Mouse (Mus musculus) embryonic facial prominence, embryonic 12.5 days (tissue): Measurements from ENCODE around the gene Agl. TPM values are rescaled to one million over a fixed set of nuclear protein-coding genes. Genes with fewer than 3 reads are reported as not detected.

Experiments used
- ATAC-seq: fragments of 200-750 bp; cut with Nextera tagmentation; 2 replicates; pipeline ENCODE4 v1.8.0; 2017; ENCODE audit not compliant: insufficient number of reproducible peaks, insufficient read depth, low FRiP score, low TSS enrichment
- H3K27ac ChIP-seq: fragments of 300-500 bp; sonication (generic); 2 replicates; pipeline ENCODE4 v1.5.1; 2016; ENCODE audit warnings: mild to moderate bottlenecking
- H3K27me3 ChIP-seq: fragments of 300-500 bp; sonication (generic); 2 replicates; pipeline ENCODE4 v1.6.1; 2016; ENCODE audit warnings: mild to moderate bottlenecking, moderate library complexity
- H3K36me3 ChIP-seq: fragments of 300-500 bp; sonication (generic); 2 replicates; pipeline ENCODE4 v1.6.1; 2016; ENCODE audit warnings: mild to moderate bottlenecking
- H3K4me1 ChIP-seq: fragments of 300-500 bp; sonication (generic); 2 replicates; pipeline ENCODE4 v1.6.1; 2016
- H3K4me2 ChIP-seq: fragments of 300-500 bp; sonication (generic); replicated peaks from 2 replicates; pipeline ENCODE4 v1.6.1; 2016; ENCODE audit warnings: mild to moderate bottlenecking, moderate library complexity
- H3K4me3 ChIP-seq: fragments of 300-500 bp; sonication (generic); 2 replicates; pipeline ENCODE4 v1.5.1; 2016; ENCODE audit warnings: mild to moderate bottlenecking
- H3K9ac ChIP-seq: fragments of 300-500 bp; sonication (generic); 2 replicates; pipeline ENCODE4 v1.6.1; 2016; ENCODE audit warnings: mild to moderate bottlenecking, moderate library complexity
- H3K9me3 ChIP-seq: fragments of 300-500 bp; sonication (generic); 2 replicates; pipeline ENCODE4 v1.6.1; 2016; ENCODE audit warnings: mild to moderate bottlenecking, moderate library complexity
- WGBS: fragments of 180-500 bp; shearing (Covaris S2); methylation state at CpG from one replicate; pipeline ENCODE4 v1.1.7; 2016; 5-methylcytosine and 5-hydroxymethylcytosine counted together
- polyA plus RNA-seq: library from polyadenylated mRNA; unstranded; fragments of >200 nt; fragmentation: Nextera tagmentation; extraction: Ambion mirVana; gene quantifications from 2 replicates; pipeline ENCODE4 v1.2.1, GENCODE M21; 2016

The Agl gene
- 17.2 and 19.3 TPM in 2 replicates for polyA plus RNA-seq

DNA sequence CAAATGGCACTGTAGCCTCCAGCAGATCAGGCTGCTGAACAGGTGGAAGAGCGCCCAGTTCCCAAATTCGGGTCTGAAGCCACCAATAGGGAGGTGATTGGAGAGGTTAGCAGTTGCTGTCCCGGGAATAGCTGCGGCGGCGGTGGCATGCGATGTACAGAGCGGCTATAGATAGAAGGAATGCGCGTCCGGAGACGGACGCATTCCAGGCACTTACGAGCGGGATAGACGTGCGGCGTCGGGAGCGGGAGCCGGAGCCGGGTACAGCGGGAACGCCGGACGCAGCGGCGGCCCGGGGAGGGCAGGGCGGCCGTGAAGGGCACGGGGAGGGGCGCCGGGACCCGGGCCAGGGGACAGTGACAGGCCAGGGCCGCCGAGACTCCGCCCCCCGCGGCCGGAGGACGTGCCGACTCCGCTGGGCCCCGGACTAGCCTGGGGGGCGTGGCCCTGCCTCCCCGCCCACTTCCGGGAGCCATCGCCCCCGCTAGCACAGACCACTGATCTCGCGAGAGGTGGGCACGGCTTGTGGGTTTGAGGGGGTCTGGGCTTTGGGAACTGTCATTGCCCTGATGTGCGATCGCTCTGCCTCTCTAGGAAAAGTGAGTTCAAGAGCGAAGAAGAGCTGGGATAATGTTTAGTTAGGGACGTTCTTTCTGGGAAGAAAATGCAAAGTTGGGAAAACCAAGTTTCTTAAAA lies at the start of gene Agl:
Gene Agl (minus strand): TSS at position 356 of the 696 bp plus-strand sequence.
- Histone ChIP-seq H3K4me2 (peak within 1 kb of the TSS; percentile 51), H3K27me3 (no peaks in the 10 kb centered on the region), H3K9me3 (no peaks in the 10 kb centered on the region), H3K4me1 (peaks cover 4% of the 10 kb centered on the region; the same call in 1 of the 2 replicates), H3K36me3 (0 out of 2 replicates have a peak, but pooled peaks cover 2% of the 10 kb centered on the region), H3K9ac (peak within 1 kb of the TSS; percentile 77), H3K4me3 (peak within 1 kb of the TSS; percentile 63), H3K27ac (peak within 1 kb of the TSS; percentile 88)
- WGBS, result under 1% methylated on average over 54 of the region's 57 CpGs
- peak; percentile 99 for ATAC-seq

DNA sequence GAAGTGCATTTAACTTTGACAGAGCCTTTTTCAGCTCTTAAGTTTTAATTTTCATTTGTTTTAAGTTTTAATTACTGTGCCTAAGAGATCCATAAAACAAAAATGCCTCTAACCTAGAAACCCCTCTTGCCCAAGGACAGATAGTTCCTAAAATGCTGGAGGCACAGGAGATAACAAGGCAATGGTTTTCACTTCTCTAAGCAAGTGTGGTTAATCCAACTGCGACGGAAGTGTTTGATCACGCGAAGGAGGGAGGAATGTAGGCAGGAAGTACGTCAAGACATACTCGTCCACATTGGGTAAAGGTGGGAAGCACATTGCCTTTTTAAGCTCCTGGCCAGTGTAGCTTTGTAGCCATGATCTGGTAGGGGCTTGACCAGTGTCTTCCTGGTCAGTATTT lies 49.6 kb upstream of the Agl start:
- H3K9me3 ChIP-seq, result no peaks in the 10 kb centered on the region
- ATAC-seq, result no peak
- no peak overlapping the region for H3K27ac ChIP-seq
- no peaks in the 10 kb centered on the region for H3K27me3 ChIP-seq
- H3K4me3 ChIP-seq, result no peak overlapping the region
- H3K4me2 ChIP-seq, result no peak overlapping the region
- H3K4me1 ChIP-seq, result no peaks in the 10 kb centered on the region
- H3K36me3 ChIP-seq, result no peaks in the 10 kb centered on the region
- 72% methylated on average over 6 of the region's 6 CpGs for WGBS
- no peak overlapping the region for H3K9ac ChIP-seq

DNA sequence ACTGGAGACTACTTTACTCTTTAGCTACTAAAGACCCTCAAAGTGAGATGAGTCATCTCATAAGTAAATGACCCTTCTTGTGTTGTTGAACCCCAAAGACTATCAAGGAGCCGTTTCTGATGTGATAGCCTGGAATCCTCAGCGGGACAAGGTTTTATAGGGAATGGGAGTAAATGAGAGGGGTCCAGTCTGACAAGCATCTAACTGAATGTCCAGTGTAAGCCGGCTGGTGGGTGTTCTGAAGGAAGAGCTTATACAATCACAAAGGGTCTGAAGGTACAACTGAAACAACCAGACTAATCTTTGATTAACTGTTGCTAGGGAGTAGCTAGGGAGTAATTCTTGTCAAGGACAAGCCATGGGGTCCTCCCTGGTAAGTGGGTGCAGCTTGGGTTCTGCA lies 44.5 kb upstream of the Agl start:
- WGBS, result 91% methylated on average over 3 of the region's 3 CpGs
- no peaks in the 10 kb centered on the region for H3K36me3 ChIP-seq

DNA sequence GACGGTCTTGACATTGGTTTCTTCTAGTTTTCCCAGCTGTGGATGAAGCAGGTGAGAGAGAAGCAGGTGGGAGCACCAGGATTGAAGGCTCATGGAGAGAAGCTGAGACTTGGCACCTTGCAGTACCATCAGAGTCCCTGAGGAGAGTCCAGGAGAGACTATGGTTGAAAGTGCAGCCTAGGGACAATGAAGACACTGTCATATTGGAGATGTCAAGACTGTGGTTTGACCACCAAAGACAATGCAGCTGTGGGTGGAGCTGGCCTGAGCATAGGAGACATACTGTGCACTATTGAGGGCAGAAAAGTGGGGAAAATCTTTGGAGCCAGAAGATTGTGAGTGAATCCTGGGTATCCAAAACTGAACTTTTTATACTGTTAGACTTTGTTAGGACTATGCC lies 42.4 kb upstream of the Agl start:
- WGBS, result 88% methylated on average over 1 of the region's 1 CpGs
- Histone ChIP-seq H3K9me3 (no peaks in the 10 kb centered on the region), H3K4me3 (no peak overlapping the region), H3K27ac (no peak overlapping the region), H3K4me1 (no peaks in the 10 kb centered on the region), H3K9ac (no peak overlapping the region), H3K27me3 (no peaks in the 10 kb centered on the region), H3K36me3 (no peaks in the 10 kb centered on the region), H3K4me2 (no peak overlapping the region)
- no peak for ATAC-seq

More for the DNA sequence above, 44.5 kb upstream of the Agl start:
- no peak overlapping the region for H3K27ac ChIP-seq
- H3K4me1 ChIP-seq, result no peaks in the 10 kb centered on the region
- no peak overlapping the region for H3K4me3 ChIP-seq
- H3K4me2 ChIP-seq, result no peak overlapping the region
- H3K9me3 ChIP-seq, result no peaks in the 10 kb centered on the region
- no peak overlapping the region for H3K9ac ChIP-seq
- ATAC-seq, result no peak
- no peaks in the 10 kb centered on the region for H3K27me3 ChIP-seq

DNA sequence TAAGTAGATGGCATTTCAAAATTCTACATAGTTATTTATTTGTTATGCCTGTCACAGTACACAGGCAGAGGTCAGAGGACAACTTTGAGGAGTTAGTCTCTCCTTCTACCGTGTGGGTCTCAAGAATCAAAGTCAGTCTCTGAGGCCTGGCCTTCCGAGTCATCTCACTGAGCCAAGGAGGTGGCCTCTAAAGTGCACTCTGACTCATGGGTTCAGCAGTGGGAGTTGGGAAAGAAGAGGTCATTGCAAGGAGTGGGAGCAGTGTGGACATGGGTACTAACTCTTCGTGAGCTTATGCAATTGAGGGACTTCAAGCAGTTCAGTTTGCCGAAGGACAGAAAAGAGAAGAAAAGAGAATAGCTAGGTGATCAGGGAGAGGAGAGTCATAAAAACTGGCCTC lies 41.0 kb upstream of the Agl start:
- H3K27me3 ChIP-seq, result no peaks in the 10 kb centered on the region
- H3K9me3 ChIP-seq, result no peaks in the 10 kb centered on the region
- no peak for ATAC-seq
- H3K9ac ChIP-seq, result no peak overlapping the region
- H3K4me3 ChIP-seq, result no peak overlapping the region
- no peak overlapping the region for H3K27ac ChIP-seq
- H3K36me3 ChIP-seq, result no peaks in the 10 kb centered on the region
- no peak overlapping the region for H3K4me2 ChIP-seq
- H3K4me1 ChIP-seq, result no peaks in the 10 kb centered on the region
- 80% methylated on average over 4 of the region's 4 CpGs for WGBS

DNA sequence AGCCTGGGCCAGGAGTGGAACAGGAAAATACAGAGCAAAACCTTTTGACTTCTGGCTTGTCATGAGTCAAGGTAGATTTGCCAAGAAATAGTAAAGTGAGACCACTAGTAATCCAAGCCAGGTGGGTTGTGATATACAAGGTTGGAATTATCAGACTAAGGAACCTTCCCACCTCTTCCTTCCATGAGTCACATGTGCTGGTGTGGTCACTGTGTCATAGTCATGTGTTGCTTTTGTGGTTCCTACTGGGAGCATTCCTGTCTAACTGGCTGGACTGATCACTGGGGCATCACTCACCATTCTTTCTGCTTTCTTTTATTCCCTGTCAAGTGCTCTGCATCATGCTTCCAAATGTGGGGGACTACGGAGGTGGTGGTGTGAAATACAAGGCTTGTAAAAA lies 40.1 kb upstream of the Agl start:
- ATAC-seq, result no peak
- Histone ChIP-seq H3K4me3 (no peak overlapping the region), H3K4me1 (no peaks in the 10 kb centered on the region), H3K4me2 (no peak overlapping the region), H3K9ac (no peak overlapping the region), H3K27me3 (no peaks in the 10 kb centered on the region), H3K9me3 (no peaks in the 10 kb centered on the region), H3K27ac (no peak overlapping the region), H3K36me3 (no peaks in the 10 kb centered on the region)
- WGBS, result 94% methylated on average over 1 of the region's 1 CpGs

DNA sequence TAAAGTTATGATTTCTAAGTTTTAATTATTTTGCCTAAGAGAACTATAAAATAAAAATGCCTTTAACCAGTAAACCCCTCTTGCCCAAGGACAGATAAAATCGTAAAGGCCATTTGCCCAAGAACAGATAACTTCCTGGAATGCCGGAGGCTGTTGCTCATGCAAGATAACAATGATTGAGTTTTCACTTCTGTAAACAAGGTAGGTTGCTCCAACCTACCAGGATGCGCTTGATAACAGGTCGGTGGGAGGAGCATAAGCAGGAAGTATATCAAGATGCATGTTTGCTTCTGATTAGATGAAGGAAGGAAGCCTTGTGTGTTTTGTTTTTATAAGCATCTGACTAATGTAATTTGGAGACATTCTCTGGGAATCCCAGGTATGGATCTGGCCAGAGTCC lies 38.1 kb upstream of the Agl start:
- no peak overlapping the region for H3K4me3 ChIP-seq
- no peak overlapping the region for H3K27ac ChIP-seq
- H3K4me1 ChIP-seq, result no peaks in the 10 kb centered on the region
- no peak overlapping the region for H3K4me2 ChIP-seq
- ATAC-seq, result no peak
- H3K27me3 ChIP-seq, result no peaks in the 10 kb centered on the region
- H3K9ac ChIP-seq, result no peak overlapping the region
- WGBS, result 83% methylated on average over 4 of the region's 4 CpGs
- no peaks in the 10 kb centered on the region for H3K9me3 ChIP-seq
- no peaks in the 10 kb centered on the region for H3K36me3 ChIP-seq

DNA sequence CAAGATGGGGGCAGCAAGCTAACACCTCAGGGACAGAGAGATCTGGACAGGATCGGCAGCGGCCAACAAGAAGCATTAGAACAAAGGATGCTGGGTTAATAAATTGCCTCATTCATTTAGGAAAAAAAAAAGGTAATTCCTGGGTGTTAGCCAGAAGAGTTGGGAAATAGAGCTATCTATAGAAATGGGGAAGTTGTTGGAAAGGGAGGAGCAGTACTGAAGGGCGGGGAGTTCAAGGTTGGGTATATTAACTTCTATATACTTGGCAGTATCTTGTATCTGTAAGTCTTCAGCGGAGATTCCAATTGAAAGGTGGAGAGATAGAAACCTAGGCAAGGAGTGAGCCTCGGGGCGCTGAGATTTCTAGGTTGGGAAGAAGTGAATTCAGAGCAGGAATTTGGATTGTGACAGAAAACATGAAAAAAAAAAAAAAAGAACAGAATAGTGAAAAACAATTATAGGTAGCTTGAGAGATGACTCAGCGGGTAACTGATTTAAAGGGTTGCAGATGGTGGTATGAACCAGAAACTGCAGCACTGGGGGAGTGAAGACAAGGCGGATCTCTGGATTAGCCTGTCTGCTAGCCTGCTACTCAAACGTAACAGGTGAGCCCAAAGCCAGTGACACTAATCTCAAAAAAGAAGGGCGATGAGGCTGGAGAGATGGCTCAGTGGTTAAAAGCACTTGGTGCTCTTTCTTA lies 37.1 kb upstream of the Agl start:
- WGBS, result 90% methylated on average over 10 of the region's 10 CpGs
- H3K36me3 ChIP-seq, result no peaks in the 10 kb centered on the region
- no peak overlapping the region for H3K9ac ChIP-seq
- H3K4me2 ChIP-seq, result no peak overlapping the region
- no peaks in the 10 kb centered on the region for H3K27me3 ChIP-seq
- no peak for ATAC-seq
- no peak overlapping the region for H3K4me3 ChIP-seq
- H3K27ac ChIP-seq, result no peak overlapping the region
- no peaks in the 10 kb centered on the region for H3K9me3 ChIP-seq
- H3K4me1 ChIP-seq, result no peaks in the 10 kb centered on the region

DNA sequence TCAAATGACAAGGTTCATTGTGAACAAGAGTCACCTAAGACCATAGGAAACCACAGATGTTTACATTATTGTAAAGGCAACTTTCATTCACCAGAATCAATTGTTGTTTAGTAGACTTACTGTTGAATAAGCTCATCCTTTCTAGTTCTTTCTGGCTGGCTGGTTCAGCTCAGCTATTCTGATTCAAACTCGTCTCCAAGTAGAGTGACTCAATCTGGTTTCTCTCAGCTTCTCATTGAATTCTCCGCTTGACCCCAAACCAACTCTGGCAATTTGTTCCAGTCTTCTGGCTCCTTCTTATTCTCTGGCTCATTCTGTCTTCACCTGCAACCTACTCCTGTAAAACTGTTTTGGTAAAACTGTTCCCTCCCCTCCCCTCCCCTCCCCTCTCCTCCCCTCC lies 33.3 kb upstream of the Agl start:
- Histone ChIP-seq H3K27me3 (no peaks in the 10 kb centered on the region), H3K4me1 (no peaks in the 10 kb centered on the region), H3K9ac (no peak overlapping the region), H3K9me3 (no peaks in the 10 kb centered on the region), H3K4me2 (no peak overlapping the region), H3K36me3 (no peaks in the 10 kb centered on the region), H3K27ac (no peak overlapping the region), H3K4me3 (no peak overlapping the region)
- ATAC-seq, result no peak
- 77% methylated on average over 2 of the region's 2 CpGs for WGBS

DNA sequence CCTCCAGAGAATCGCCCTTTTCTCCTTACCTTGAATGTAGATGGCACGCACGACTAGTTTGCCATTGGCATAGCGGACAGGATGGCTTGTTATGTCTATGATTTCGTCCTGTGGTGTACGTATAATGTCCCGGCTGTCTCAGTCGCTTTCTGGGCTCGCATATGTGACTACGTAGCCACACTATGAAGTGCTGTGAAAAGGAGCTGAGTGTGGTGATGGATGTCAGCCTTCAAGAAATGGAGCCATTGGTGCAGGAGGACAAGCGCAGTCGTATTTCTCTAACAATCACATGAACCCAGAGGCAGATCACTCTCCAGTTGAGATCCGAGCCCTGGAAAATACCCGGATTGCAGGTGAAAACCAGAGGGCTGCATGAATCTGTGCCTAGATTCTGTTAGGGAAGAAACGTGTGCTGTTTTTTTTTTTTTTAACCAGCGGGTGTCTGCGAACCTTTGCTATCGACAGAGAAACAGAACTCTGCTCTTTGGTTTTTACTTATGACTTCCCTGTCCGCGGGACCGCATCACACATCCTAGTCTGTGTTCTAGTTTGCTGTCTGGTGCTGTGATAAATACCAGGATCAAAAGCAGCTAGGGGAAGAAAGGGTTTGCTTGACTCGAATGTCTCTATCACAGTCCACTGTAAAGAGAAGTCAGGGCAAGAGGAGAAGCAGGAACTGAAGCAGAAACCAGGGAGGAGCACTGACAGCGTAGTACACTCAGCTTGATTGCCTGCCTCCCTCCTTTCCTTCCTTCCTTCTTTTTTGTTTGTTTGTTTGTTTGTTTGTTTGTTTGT lies 28.9 kb upstream of the Agl start:
- 80% methylated on average over 23 of the region's 23 CpGs for WGBS
- Histone ChIP-seq H3K4me2 (no peak overlapping the region), H3K27ac (no peak overlapping the region), H3K36me3 (no peaks in the 10 kb centered on the region), H3K4me3 (no peak overlapping the region), H3K9ac (no peak overlapping the region), H3K27me3 (no peaks in the 10 kb centered on the region), H3K4me1 (no peaks in the 10 kb centered on the region), H3K9me3 (no peaks in the 10 kb centered on the region)
- no peak for ATAC-seq

DNA sequence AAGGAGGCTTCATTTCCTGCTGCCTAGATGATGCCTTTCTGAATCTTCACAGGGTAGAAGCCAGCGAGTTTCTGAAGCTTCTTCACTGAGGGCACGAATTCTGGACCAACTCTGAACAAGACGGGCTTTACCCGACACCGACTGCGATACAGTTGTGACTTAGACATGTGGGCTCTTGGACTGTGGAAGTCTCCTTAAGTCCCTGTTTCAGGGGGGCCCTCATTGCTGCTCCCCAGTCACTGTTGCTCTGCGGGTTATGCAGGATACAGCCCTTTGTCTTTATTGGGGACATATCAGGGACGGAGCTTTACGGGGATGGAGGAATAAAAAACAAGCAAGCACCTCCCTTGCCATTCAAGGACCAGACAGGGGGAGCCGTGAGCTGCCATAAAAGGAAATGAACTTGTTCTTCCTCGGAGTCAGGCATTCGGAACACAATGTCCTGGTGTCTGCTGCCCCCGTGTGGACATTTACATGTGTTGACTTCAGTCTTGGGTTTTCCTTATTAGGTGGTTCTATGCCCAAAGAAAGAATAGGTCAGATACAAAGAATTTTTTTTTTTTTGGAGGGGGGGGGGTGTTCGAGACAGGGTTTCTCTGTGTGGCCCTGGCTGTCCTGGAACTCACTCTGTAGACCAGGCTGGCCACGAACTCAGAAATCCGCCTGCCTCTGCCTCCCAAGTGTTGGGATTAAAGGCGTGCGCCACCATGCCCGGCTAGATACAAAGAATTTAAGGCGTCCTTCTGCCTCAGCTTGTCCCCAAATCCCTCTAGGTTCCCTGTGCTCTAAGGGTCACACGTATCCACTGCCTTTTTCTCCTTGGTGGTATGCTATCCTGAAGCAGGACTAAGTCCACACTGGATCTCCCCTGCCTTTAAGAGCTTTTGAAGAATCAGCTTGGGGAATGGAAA lies 28.1 kb upstream of the Agl start:
- Histone ChIP-seq H3K4me2 (peak overlapping the region; percentile 54), H3K36me3 (no peaks in the 10 kb centered on the region), H3K27me3 (no peaks in the 10 kb centered on the region), H3K9ac (peak overlapping the region; percentile 34; the same call in 1 of the 2 replicates), H3K9me3 (no peaks in the 10 kb centered on the region), H3K27ac (no peak overlapping the region), H3K4me1 (no peaks in the 10 kb centered on the region), H3K4me3 (peak overlapping the region; percentile 29)
- 24% methylated on average over 21 of the region's 21 CpGs for WGBS
- peak; percentile 55; the same call in 1 of the 2 replicates for ATAC-seq
